Mouse (Mus musculus): ENCODE results near the gene Mrps11. TPM values are rescaled to one million over a fixed set of nuclear protein-coding genes. Genes with fewer than 3 reads are reported as not detected.

Mrps11 gene
- polyA plus RNA-seq, 1 experiment from 2014 or later = 105 TPM

DNA sequence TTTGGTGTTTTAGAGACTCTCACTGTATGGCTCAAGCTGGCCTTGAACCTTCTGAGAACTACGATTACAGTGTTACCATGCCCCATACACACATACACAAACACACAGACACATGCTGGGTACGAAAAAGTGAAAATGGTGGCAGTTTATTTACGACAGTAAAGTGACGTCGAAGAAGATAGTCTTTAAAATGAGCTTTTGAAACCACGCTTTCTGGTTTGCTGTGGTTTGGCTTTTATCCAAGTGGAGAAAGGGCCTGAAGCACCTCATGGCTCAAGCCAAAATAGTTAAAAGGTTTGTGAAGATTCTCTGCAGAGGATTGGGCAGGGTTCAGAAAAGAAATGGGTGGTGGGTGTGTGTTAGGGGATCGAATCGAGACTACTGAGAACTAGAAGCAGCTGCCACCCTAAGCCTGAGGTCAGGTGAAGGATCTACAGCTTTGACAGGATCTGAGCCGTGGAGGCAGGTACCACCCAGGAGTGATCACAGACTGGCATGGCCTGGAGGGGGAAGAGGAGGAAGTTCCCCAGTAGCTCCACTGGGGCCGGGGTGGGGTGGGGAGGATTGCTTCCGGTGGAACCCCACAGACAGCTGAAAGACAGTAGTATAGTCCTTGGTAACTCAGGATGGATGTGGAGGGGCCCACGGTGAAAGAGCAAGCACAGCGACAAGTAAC lies 11.1 kb downstream of the Mrps11 start:
- CTCF ChIA-PET = interaction anchor here (1.2 to 1.4 kb wide), 2 partner anchors 75 to 96 kb away, joined by 3 to 5 read pairs; no protein-coding TSS in a partner anchor
- DNase-seq (ENCODE audit: low read depth, low spot score) (no peak), ATAC-seq (no peak)
- POLR2A ChIA-PET = no interaction called here
- in situ Hi-C loops (cut with MboI; ENCODE audit: low pct_unique_long_range_greater_than_20kb) = loop anchor here (5.0 kb wide), 2 partner anchors 98 to 288 kb away; no protein-coding TSS in a partner anchor
- no peak for TF ChIP-seq CTCF (IDR thresholded peaks at IDR 0.05)
- no peaks in the 10 kb centered on the region for H3K27me3 ChIP-seq

DNA sequence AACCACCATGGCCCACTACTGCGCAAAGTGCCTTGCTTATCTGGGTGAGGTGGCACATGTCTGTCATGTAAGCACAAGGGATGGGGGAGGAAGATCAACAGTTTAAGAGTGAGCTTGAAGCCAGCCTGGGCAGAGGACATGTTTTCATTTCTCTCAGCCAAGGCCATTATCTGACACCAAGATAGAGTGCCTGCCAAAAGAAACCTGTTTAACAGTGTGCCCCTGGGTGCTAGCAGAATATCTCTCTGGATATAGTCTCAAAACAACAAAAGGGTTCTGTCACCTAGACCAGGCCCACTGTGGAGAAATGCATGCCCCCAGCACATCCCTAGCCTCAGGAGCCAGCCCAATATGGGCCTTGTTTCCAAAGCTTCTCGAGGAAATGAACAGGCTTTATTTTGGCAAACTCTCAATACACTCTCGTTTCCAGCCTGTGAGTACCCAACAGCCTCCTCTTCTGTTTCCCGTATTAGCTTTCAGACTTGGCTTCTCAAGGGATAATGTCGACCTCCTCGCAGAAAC lies 11.7 kb downstream of the Mrps11 start:
- ChIA-PET POLR2A (no interaction called here), CTCF (interaction anchor here (1.2 to 1.5 kb wide), 3 partner anchors 74 to 96 kb away, joined by 3 to 5 read pairs (median 4); no protein-coding TSS in a partner anchor)
- no peaks in the 10 kb centered on the region for H3K27me3 ChIP-seq
- no peak for DNase-seq (ENCODE audit: low read depth, low spot score)
- in situ Hi-C loops (cut with MboI; ENCODE audit: low pct_unique_long_range_greater_than_20kb) = loop anchor here (5.0 kb wide), 2 partner anchors 98 to 288 kb away; no protein-coding TSS in a partner anchor
- ATAC-seq = no peak
- no peak for TF ChIP-seq CTCF (IDR thresholded peaks at IDR 0.05)

DNA sequence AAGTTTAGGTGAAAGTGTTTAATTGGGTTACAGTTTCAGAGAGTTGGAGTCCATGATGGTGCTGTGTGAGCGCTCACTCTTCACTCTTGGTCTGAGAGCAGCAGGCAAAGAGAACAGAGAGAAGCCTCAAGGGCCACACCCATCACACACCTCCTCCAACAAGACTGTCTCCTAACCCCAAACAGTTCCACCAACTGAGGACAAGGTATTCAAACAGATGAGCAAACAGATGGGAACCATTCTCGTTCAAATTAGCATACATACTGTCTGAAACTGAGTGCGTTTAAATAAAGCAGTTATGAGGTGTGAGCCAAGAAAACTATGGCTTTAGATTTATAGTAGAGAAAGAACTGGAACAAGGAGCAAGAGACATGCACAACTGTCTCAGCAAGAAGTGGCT lies 13.7 kb downstream of the Mrps11 start:
- in situ Hi-C loops (cut with MboI; ENCODE audit: low pct_unique_long_range_greater_than_20kb) = no loop called here
- ATAC-seq (no peak), DNase-seq (ENCODE audit: low read depth, low spot score) (no peak)
- CTCF ChIA-PET = interaction anchor here (1.2 kb wide), 1 partner anchor 10 kb away, joined by 3 read pairs; no protein-coding TSS in a partner anchor
- TF ChIP-seq CTCF (IDR thresholded peaks at IDR 0.05) = no peak
- POLR2A ChIA-PET = no interaction called here
- no peaks in the 10 kb centered on the region for H3K27me3 ChIP-seq

DNA sequence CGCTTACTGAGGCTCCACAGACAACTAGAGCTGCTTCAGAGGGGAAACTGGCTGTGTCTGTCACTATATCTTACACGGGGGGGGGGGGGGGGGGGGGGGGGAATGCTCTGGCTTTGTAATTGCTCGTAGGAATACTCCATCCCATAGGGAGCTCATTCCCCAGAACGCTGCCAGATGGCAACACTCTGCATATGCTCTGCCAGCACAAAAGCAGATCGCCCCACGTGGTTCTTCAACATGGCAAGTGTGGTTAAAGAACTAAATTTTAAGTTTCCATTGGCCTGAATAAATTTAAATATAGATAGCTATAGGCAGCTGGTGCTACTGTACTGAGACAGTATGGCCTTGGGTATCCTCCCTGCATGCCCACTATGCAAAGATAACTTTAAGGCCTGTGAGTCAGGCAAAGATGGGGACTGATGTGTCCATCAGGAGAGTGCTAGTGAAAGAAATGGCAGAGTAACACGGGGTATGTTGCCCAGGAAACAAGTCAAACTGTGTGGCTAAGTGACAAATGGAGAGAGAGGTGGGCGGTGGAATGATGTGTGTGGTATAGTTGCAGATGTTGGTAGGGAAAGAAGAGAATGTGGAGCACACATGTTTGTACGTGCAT lies 15.0 kb downstream of the Mrps11 start:
- no peak for ATAC-seq
- POLR2A ChIA-PET = no interaction called here
- TF ChIP-seq CTCF (IDR thresholded peaks at IDR 0.05) = no peak
- CTCF ChIA-PET = interaction anchor here (1.2 to 1.3 kb wide), 2 partner anchors 9 to 40 kb away, joined by 3 read pairs; no protein-coding TSS in a partner anchor
- H3K27me3 ChIP-seq = no peaks in the 10 kb centered on the region
- in situ Hi-C loops (cut with MboI; ENCODE audit: low pct_unique_long_range_greater_than_20kb) = no loop called here
- DNase-seq (ENCODE audit: low read depth, low spot score) = no peak

DNA sequence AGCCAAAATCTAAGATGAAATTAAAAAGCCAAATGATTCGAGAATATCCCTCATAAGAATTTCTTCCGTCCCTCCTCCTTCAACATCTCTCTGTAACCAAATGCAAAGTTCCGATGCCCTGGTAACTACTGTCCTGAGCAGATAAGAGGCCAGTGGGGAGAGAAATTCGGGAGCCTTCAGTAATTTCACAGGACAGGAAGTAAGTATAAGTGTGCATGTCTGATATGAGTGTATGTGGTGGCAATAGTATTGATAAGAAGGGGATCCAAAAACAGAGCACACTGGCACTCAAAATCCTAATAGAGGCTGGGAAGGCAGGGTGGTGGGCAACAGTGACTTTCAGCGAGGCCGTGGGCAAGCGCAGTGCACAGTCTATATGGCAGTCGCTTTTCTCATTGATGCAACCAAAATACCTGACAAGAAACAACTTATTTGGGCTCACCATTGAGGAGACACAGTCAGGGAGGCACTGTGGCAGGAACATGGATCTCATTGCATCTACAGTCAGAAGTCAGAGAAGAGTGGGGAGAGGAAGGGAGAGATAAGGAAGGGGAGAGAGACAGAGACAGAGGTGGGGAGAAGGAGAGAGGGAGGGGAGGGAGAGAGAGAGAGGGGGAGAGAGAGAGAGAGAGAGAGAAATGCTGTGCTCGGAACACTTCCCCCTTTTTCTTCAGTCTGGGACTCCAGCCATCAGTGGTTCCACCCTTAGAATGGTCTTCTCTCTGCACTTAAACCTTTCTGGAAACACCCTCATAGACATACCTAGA lies 17.0 kb downstream of the Mrps11 start:
- in situ Hi-C loops (cut with MboI; ENCODE audit: low pct_unique_long_range_greater_than_20kb) = no loop called here
- ATAC-seq (no peak), DNase-seq (ENCODE audit: low read depth, low spot score) (no peak)
- TF ChIP-seq CTCF (IDR thresholded peaks at IDR 0.05) = no peak
- no peaks in the 10 kb centered on the region for H3K27me3 ChIP-seq
- ChIA-PET CTCF (no interaction called here), POLR2A (no interaction called here)

DNA sequence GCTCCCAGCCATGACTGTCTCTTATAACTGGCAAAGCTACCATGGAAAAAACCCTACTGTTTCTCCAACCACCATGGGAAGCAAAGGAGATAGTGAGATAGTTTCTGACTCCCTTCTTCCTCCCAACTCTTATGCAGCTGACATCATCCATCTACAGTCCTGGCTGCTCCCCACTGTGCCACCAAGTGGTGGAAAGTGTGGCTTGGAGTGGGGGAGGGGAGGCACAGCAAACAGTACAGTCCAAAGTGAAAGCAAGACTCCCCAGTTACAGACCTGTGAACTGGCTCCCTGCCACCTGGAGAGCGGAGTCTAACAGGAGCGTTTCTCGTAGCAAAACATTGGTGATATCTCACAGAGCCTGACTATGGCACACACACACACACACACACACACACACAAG lies 20.9 kb downstream of the Mrps11 start:
- H3K27me3 ChIP-seq = no peaks in the 10 kb centered on the region
- TF ChIP-seq CTCF (IDR thresholded peaks at IDR 0.05) = no peak
- ChIA-PET POLR2A (no interaction called here), CTCF (no interaction called here)
- DNase-seq (ENCODE audit: low read depth, low spot score) (no peak), ATAC-seq (no peak)
- in situ Hi-C loops (cut with MboI; ENCODE audit: low pct_unique_long_range_greater_than_20kb) = no loop called here

DNA sequence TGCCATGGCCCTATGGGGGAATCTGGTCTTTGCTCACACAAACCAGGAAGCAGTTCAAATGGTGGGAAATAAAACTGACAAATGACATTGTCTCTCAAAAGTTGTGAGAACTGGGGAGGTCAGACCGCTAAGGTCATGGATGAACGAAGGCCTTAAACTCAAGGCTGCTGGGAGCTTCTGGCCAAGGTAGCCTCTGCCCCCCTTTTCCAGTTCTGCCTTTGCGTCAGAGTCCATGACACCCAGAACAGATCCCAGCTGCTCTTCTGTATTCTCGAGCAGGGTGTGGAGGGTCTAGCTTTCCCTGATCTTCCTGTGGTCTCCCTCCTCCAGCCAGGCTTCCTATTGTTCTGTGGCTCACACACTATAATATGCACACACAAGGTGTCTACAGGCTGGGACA lies 24.3 kb downstream of the Mrps11 start:
- in situ Hi-C loops (cut with MboI; ENCODE audit: low pct_unique_long_range_greater_than_20kb) = no loop called here
- CTCF ChIA-PET = interaction anchor here (1.0 to 1.3 kb wide), 3 partner anchors 9 to 34 kb away, joined by 3 read pairs; no protein-coding TSS in a partner anchor
- no peaks in the 10 kb centered on the region for H3K27me3 ChIP-seq
- ATAC-seq = no peak
- no peak for TF ChIP-seq CTCF (IDR thresholded peaks at IDR 0.05)
- DNase-seq (ENCODE audit: low read depth, low spot score) = no peak
- POLR2A ChIA-PET = interaction anchor here (0.5 kb wide), 1 partner anchor 26 kb away, joined by 3 read pairs; no protein-coding TSS in a partner anchor

DNA sequence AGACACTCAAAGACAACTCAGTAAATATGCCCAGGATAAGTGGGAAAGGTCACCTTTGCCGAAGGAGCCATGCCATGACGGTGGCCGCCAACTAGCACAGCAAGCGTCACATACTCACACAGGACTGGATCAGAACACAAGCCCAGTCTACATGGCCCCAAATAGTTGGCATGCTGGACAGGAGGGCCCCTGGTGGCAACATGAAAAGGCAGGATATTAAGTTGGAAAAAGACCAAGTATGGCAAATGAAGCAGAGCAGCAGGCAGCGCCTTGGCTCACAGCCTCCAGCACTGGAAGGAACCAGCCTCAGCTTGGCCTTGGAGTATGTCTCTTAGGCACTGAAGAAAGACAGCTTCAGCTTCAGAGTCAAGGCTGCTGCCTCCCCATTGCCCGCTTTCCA lies 30.9 kb downstream of the Mrps11 start:
- in situ Hi-C loops (cut with MboI; ENCODE audit: low pct_unique_long_range_greater_than_20kb) = no loop called here
- TF ChIP-seq CTCF (IDR thresholded peaks at IDR 0.05) = no peak
- POLR2A ChIA-PET = no interaction called here
- no peaks in the 10 kb centered on the region for H3K27me3 ChIP-seq
- CTCF ChIA-PET = no interaction called here
- DNase-seq (ENCODE audit: low read depth, low spot score) (no peak), ATAC-seq (no peak)

DNA sequence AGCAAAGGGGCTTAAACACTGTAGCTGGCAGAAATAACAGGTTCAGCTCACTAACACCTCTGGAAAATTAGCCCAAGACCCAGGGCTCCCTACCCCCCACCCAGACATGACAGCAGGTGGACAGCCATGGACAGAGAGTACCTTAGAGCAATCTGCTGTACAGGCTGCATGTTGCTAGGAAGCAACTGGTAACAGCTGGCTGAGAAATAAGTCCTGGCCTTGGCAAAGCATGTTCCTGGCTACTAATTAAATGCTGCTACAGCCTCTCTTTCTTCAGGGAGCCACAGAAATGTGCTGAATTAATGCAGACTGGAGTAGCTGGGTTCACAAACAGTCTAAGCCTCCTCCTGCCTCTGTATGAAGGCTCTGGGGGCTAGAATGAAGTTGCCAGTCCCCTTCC lies 31.8 kb downstream of the Mrps11 start:
- no peak for DNase-seq (ENCODE audit: low read depth, low spot score)
- no peak for ATAC-seq
- H3K27me3 ChIP-seq = no peaks in the 10 kb centered on the region
- POLR2A ChIA-PET = no interaction called here
- CTCF ChIA-PET = interaction anchor here (1.0 kb wide), 1 partner anchor 10 kb away, joined by 3 read pairs; no protein-coding TSS in a partner anchor
- in situ Hi-C loops (cut with MboI; ENCODE audit: low pct_unique_long_range_greater_than_20kb) = no loop called here
- TF ChIP-seq CTCF (IDR thresholded peaks at IDR 0.05) = no peak

DNA sequence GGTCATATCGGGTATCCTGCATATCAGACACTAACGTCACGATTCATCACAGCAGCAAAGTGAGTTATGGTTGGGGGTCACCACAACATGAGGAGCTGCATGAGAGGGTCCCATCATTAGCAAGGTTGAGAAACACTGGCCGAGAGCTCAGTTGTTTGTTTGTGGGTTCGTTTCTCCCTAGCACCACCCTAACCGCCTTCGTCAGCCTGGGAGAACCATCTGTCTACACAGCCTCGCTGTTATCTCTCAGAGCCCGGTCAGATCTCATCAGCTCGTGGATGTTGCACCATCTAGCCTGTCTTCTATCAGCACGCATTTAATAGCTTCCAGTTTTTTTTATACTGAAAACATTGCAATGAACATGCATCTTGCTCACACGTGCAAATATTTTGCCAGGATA lies 35.4 kb downstream of the Mrps11 start:
- no peak for DNase-seq (ENCODE audit: low read depth, low spot score)
- no peak for TF ChIP-seq CTCF (IDR thresholded peaks at IDR 0.05)
- no peak for ATAC-seq
- ChIA-PET POLR2A (interaction anchor here (1.1 to 1.2 kb wide), 2 partner anchors 9 to 10 kb away, joined by 3 read pairs; no protein-coding TSS in a partner anchor), CTCF (interaction anchor here (0.9 kb wide), 1 partner anchor 28 kb away, joined by 3 read pairs; the partner anchor contains the start of gene Det1)
- in situ Hi-C loops (cut with MboI; ENCODE audit: low pct_unique_long_range_greater_than_20kb) = no loop called here
- no peaks in the 10 kb centered on the region for H3K27me3 ChIP-seq

Data from Patski (cell line).